Mouse (Mus musculus): ENCODE results near the gene Zfp947. TPM values are rescaled to one million over a fixed set of nuclear protein-coding genes. Genes with fewer than 3 reads are reported as not detected.

Gene Zfp947
- 1.0 TPM for polyA plus RNA-seq (2015; fragmentation: Illumina TruSeq; extraction: RNeasy Lipid Tissue Mini Kit (QIAGEN cat#74804); ENCODE audit: insufficient read depth, low replicate concordance)

GRCm38 (mm10) chr17:22165722-22166294, at the start of gene Zfp947:
Zfp947 (minus strand) TSS chr17:22166190.

Other genes starting within 250 kb of the Zfp947 start
- gene Zfp942, start 203.7 kb downstream of the Zfp947 start, polyA plus RNA-seq (2015; fragmentation: Illumina TruSeq; extraction: RNeasy Lipid Tissue Mini Kit (QIAGEN cat#74804); ENCODE audit: insufficient read depth, low replicate concordance), result 33.5 TPM
- 58.8 TPM for gene Zfp943, start 203.6 kb downstream of the Zfp947 start, polyA plus RNA-seq (2015; fragmentation: Illumina TruSeq; extraction: RNeasy Lipid Tissue Mini Kit (QIAGEN cat#74804); ENCODE audit: insufficient read depth, low replicate concordance)
- gene Zfp994, start 59.4 kb upstream of the Zfp947 start, polyA plus RNA-seq (2015; fragmentation: Illumina TruSeq; extraction: RNeasy Lipid Tissue Mini Kit (QIAGEN cat#74804); ENCODE audit: insufficient read depth, low replicate concordance), result 9.7 TPM
- gene CT030661.1, start 148.6 kb upstream of the Zfp947 start, polyA plus RNA-seq (2015; fragmentation: Illumina TruSeq; extraction: RNeasy Lipid Tissue Mini Kit (QIAGEN cat#74804); ENCODE audit: insufficient read depth, low replicate concordance), result 22.0 TPM
- 25.5 TPM for gene Zfp944, start 195.2 kb upstream of the Zfp947 start, polyA plus RNA-seq (2015; fragmentation: Illumina TruSeq; extraction: RNeasy Lipid Tissue Mini Kit (QIAGEN cat#74804); ENCODE audit: insufficient read depth, low replicate concordance)
- 28.6 TPM for gene Zfp758, start 195.3 kb upstream of the Zfp947 start, polyA plus RNA-seq (2015; fragmentation: Illumina TruSeq; extraction: RNeasy Lipid Tissue Mini Kit (QIAGEN cat#74804); ENCODE audit: insufficient read depth, low replicate concordance)

Measured in spleen, adult 10 weeks (tissue).